Mouse (Mus musculus): ENCODE results near the gene Prss16.

Gene Prss16

DNA sequence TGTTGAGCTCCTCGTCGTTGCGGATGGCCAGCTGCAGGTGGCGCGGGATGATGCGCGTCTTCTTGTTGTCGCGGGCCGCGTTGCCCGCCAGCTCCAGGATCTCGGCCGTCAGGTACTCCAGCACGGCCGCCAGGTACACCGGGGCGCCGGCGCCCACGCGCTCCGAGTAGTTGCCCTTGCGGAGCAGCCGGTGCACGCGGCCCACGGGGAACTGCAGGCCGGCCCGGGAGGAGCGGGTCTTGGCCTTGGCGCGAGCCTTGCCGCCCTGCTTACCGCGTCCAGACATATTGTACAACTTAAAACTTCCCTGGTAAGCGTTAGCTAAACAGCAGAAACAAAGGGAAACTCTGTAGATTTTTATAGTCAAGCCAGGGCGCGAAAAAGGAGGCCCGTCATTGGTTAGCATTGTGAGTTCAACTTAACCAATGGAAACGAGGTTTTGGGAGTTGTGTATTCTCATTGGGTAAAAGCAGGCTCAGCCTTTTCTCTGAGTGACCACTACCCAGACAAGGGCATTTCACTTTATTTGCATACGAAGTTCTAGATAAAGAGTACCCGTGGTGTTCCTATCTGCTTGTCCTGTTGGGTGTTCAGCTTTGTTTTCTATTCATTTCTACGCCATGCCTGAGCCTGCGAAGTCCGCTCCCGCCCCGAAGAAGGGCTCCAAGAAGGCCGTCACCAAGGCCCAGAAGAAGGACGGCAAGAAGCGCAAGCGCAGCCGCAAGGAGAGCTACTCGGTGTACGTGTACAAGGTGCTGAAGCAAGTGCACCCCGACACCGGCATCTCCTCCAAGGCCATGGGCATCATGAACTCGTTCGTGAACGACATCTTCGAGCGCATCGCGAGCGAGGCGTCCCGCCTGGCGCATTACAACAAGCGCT is 26.0 kb upstream of the Prss16 start, which contains the start of the genes Hist1h2ah and Hist1h2bk:
Gene Hist1h2ah (minus strand): TSS at position 302 of the 882 bp plus-strand sequence.
Gene Hist1h2bk (plus strand): TSS at position 604 of the 882 bp plus-strand sequence.
- peak; percentile 84 for DNase-seq

DNA sequence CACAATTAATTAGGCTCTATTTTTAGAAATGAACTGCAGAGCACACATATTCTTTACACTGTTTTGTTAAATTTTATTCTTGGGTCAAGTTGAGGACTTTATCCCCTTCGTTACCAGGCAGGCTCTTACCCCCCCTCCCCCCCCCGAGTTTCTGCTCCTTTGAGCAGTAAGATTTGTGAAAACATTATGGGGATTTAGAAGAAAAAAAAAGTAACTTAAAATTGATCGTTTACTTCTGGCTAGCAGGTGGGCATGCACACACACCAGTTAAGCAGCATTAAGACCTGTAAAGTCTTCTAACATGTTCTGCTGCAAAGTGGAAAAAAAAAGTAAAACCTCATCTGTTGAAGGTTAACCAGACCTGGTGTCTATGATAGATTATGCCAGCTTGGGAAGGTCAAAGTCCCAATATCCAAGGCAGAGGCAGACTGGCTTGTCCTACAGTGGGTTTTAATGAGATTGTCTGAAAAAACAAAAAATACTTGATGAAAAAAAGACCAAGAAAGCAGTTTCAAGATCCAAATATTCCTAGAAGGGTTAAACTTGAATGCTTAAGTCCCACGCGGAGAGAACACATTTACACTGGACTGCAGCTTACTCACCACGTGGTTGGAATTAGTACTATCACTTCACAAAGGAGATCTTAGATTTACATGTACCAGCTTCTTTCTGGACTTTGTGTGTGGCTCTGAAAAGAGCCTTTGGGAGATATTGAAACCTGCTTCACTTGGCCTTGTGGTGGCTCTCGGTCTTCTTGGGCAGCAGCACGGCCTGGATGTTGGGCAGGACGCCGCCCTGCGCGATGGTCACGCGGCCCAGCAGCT is 25.1 kb upstream of the Prss16 start:
- DNase-seq, result no peak

DNA sequence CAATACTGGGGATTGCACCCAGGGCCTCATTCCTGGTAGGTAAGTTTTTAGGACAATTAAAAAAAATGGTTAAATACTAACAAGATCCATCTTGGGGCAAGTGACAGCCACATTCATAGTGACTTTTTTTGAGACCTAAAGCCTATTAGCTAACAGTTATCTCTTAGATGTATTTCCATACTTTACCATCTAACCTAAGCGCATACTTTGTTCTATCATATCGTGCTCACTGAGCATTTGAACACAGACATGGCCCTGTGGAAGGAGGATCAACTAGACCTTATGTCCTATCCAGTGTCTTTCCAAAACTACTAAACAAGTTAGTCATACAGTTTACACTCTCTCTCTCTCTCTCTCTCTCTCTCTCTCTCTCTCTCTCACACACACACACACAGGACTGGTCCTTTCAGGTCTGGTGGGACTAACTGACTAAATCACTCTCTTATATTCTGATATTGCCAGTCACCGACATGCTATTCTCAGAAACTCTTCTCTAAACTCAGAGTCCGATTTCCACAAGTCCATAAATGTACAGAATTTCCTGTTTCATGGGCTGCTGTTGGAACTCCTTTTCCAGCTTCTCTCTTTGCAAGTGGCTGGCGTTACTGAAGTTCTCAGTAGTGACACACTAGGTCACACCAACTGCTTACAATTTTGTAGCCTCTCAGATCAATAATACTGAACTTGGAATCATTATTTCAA is 24.4 kb upstream of the Prss16 start:
- DNase-seq, result no peak

DNA sequence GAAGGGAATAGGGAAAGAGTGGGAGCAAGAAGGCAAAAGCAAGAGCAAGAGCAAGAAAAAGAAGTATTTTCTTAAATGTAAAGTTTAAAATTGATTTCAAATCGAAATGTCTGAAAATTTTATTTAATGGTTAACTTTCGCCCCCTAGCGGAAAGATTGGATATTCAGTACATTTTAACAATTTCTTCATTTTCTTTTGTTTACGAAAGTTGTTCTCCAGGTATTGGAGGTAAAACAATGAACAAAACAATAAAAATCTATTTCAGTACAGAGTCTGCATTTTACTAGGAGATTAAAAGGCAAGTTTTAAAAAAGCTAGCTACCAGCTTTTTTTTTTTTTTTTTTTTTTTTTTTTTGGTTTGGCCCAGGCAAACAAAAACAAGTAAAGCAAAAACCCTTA is 21.0 kb upstream of the Prss16 start:
- no peak for DNase-seq

DNA sequence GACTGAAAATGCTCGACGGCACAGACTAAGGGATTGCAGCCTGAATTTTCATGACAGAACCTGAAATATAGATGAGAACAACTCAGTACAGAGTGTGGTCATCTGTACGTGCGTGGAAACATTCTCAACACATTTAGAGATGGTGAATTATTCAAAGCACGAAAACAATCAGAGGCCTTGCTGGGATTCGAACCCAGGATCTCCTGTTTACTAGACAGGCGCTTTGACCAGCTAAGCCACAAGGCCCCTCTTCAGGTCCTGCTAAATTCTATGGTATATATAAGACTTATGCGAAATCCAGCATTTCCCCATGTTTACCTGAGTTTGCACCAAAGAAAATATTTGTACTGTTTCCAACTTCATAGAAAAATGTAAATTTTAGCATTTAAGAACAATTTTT is 20.4 kb upstream of the Prss16 start:
- DNase-seq, result no peak

DNA sequence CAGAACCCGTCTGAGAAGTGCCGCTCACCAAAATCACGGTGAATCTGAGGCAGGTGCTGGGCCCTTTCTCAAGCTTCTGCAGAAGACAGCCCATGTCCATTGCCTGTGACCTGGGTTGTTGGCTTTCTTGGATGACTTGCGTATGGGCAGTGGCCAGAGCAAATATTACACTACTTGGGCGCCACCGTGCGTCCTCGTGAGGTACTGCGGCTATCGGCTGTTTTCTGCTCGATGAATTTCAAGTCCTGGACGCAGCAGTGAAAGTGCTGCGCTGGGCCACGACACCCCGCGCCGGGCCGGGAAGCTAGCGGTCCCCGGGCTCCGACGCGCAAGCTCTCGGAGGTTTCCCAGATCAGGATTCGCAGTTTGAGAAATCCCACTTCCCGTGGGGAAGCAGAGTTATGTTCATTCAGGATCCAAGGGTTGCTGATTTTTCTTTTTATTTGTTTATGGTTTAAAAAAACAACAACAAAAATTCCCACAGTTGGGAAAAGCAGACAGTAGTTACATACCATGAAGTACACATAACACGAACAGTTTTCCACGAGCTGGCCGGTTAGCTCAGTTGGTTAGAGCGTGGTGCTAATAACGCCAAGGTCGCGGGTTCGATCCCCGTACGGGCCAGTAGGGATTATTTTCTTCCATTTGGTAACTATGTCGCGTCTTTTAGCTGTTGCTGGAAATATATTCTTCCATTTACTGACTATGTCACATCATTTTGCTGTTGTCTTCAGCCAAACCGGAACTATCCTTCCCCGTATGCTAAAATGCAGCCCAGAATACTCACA is 19.3 kb upstream of the Prss16 start:
- DNase-seq, result peak; percentile 97

DNA sequence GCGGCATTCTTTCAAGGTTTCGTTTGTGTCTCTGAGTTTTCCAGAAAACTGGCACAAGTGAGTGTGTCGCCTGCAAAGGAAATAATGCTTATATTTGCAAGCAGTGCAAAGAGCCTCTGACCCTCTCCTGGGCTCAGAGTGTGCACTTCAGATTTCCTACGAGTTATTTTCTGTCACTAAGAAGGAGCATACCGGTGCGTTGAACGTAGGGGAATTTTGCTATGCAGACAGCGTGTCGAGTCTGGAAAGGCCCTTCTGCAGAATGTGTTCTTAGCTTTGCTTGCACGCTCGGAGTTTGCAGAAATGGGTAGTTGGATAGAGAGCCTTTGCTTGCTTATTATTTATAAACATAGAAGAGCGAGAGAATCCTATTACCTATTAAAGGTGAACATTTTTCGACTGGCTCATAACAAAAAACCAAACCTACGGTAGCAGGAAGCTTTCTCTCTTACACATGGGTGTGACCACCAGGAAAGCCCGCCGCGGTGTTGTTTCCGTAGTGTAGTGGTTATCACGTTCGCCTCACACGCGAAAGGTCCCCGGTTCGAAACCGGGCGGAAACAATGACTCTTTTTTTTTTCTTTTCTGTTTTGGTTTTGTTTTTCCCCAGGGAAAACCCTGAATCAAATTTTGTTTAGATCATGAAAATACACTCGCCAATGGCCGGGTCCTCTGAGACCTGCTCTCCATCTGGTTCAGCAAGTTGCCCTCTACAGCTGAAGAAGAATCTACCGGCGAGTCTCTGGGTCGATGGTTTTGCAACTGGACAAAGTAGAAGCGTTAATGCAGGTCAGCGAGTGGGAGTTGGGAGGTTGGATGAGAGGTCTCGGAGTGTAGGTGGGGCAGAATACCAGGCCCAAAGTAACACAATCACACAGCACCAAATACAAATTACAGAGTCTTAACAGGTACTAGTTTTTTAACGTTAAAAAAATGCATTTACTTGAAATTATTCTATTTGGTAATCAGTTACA is 16.8 kb upstream of the Prss16 start:
- peak; percentile 89 for DNase-seq

DNA sequence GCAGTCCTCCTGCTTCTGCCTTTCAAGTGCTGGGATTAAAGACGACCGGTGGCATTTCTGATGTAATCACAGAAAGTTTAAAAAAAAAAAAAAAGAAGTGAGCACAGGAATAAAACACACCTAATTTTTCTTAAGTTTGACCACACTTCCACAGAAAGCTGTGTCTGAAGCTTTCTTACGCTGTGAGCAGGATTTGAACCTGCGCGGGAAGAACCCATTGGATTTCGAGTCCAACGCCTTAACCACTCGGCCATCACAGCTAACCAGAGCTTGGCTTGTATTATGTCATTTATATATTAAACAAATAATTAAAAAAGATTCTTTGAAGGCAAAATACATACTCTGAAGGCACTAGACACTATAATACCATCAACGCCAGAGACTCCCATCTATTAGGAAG is 12.7 kb upstream of the Prss16 start:
- peak; percentile 85 for DNase-seq

DNA sequence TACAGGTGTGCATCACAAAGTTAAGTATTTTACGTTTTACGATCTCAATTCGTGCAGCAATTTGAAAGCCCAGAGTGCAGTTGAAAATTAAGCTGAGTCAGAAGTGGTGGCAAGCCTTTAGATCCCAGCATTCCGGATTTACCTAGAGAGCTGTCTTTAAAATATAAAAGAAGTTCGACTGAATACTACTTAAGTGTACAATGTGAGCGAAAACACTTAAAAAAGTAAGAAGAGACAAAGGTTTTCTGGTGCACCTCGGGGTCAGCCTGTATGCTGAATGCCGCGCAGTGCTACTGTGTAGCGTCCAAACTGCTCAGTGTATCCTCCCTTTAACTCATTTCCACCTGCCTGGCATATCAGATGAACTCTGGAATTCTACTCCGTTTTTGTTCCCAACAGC is 12.0 kb upstream of the Prss16 start:
- DNase-seq, result no peak

DNA sequence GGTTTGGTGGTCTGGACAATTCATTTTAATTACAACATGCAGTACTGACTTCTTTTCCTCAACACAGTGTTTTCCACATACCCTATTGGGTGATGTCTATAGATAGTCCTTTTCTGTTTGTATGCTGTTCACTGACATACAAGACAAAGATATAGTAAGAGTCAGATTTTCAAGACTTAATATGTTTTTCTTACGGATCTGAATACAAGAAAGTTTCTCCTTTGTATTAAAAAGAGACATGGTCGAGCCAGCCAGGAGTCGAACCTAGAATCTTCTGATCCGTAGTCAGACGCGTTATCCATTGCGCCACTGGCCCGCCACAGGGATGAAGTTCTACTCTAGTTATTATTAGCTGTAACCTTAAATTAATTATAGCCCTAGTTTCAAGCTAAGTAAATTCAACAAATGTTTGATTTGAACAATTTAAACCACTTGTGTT is 11.4 kb upstream of the Prss16 start:
- DNase-seq, result peak; percentile 75

DNA sequence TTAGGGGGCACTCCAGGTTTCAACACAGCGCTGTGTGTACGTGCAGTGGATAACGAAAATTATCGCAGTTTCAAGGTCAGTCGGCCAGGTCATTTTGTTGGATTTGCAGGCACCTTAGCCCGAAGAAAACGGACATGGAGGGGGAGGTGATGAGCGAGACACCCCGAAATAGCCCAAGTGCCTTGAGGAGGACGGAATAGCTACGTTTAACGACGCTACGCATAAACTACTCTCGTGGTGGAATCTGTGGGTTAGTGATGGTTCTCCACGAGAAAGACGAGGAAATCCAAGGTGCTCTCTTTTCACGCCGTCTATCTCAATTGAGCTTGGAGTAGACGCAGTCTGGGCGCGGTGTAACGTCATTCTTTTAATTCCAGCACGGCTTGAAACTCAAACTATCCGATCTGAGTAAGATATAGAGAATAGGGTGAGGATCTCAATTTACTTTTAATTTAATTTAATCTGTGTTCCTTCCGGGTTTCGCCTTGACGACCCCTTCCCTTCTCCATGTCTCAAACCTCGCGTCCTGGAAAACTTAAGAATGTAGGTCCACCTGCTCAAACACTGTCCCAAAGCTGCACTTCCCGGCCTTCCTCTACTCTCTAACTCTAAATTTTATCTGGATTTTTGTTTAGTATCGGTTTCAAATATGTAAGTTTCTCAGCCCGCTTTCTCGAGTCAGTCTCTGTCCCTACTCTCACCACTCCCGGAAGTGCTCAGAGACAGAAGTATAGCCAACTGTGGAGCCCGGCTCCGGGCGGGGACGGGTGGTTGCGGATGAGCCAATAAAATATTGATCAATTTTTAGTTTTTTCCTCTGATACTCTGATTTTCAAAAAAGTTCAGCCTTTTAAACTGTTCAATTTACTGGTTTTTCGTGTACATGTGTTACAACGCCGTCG is 10.6 kb upstream of the Prss16 start:
- DNase-seq, result peak; percentile 41

DNA sequence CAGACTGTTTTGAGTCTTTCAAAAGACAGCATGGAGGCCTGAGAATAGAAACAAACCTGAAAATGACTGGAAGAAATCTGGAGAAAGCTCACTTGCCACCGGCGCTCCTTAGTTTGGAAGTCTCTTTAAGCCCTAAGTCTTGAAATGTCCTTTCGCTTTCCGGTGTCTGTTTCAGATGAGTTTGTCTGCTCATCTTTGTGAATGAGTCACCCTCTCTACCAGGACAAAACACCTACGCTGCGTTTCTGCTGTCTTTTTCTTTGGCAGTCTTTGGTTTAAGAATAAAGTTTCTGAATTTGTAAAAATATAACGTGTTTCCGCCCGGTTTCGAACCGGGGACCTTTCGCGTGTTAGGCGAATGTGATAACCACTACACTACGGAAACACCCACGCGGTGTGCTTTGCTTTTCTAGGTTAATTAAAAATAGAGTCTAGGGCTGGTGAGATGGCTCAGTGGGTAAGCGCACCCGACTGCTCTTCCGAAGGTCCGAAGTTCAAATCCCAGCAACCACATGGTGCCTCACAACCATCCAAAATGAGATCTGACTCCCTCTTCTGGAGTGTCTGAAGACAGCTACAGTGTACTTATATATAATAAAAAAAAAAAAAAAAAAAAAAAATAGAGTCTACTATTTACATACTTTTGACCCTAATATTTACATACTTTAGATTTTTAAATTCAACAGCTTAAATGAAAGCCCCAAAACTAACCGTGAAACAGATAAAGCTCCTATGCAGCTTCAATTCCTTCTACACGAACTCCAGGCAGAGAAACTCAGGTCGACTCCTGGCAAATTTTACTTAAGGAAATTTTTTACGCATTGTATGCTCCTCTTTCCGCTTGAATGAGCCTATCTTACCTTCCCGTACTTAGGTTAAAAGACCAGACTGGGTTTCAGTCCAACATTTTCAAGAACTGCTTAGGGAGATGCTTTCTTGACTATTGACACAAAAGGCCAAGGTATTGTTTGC is 6.2 kb upstream of the Prss16 start:
- peak; percentile 75 for DNase-seq

DNA sequence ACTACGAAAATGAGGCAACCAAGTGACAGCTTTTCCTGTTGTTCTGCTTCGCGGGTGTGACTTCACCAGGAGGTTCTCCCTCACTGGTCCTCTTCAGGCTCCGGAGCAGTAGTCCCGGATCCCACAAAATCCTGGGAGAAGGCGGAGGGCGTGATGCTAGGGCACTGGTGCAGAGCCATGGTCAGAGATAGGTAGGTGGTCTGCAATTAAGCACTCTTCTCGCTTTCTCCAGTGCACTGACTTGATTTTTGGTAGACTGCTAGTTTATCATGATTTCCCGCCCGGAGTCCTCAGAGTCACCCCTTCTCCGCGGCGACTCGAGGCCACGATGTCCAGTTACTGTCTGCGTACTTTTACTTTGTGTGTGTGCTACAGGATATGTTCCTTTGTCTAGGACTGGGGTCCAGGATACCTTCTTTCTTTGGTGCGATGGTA is 4.9 kb upstream of the Prss16 start:
- DNase-seq, result peak; percentile 28

DNA sequence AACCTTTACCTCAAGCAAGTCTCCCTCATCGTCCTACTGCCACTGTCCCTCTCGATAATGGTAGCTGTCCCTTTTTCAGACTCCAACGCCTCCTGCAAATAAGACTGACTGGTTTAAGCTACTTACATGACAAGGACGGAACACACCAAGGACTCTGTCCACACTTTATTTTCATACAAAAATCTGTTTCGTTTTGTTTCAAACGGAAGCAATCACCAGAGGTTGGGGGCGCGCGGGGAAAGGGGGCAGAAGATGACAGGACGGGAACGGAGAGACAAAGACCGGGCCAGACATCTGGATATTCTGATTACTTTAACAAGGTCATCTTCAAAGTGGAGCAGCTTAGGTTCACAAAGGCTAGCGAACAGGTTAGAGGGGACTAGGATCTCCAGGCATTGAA is 4.2 kb upstream of the Prss16 start:
- DNase-seq, result no peak

DNA sequence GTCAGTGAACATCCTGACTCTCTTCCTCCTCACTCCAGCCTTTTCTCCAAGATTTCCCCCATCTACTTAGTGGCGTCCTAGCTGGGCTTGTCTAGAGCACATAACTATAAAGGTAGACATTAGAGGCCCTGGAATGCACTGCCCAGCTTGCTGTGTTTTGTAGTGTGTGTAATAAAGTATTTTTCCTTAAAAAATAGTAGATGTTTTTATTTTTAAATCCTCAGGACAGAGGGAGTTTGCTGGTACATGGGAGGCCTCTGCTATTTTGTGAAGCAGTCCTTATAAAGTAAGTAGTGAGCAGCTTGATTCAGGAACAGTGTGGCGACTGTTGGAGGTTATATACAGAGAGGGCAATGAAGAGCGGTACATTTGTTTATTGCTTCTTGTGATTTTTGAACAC is 835 bp downstream of the Prss16 start:
- no peak for DNase-seq

DNA sequence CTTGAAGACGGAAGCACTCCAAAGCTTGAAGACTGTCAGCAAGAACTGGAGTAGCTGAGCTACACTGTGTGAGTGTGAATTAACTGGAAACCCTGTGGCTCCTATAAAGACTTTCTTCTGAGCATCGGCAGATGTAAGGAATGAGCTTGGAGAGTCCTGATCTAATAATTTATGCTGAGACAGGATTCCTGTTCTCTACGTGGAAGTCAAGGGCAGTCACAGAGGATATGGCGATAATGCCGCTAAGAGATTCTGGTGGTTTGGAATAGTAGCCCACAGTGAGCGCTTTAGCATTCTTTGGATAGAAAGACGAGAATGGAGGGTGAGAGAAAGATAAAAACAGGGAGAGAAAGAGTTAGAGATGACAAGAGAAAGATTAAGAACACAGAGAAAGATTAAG is 1.7 kb downstream of the Prss16 start:
- DNase-seq, result no peak

DNA sequence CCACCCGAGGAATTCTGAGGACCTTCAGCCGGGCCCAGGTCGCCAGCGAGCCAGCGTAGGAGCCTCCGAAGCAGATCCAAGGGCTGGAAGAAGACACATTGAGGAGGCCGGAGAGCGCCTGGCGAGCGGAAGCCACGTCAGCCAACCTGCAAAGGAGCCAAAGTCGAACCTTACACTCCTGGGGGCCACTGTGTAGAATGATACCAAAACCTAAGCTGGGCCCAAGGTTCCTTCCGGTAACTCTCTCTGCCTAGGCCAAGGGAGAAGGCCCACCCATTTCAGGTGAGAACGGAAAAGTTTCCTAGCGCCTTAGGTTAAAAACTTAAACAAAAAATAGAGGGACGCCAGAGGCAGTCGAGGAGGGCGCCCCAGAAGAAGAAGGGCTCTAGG is 2.4 kb downstream of the Prss16 start:
- DNase-seq, result no peak

DNA sequence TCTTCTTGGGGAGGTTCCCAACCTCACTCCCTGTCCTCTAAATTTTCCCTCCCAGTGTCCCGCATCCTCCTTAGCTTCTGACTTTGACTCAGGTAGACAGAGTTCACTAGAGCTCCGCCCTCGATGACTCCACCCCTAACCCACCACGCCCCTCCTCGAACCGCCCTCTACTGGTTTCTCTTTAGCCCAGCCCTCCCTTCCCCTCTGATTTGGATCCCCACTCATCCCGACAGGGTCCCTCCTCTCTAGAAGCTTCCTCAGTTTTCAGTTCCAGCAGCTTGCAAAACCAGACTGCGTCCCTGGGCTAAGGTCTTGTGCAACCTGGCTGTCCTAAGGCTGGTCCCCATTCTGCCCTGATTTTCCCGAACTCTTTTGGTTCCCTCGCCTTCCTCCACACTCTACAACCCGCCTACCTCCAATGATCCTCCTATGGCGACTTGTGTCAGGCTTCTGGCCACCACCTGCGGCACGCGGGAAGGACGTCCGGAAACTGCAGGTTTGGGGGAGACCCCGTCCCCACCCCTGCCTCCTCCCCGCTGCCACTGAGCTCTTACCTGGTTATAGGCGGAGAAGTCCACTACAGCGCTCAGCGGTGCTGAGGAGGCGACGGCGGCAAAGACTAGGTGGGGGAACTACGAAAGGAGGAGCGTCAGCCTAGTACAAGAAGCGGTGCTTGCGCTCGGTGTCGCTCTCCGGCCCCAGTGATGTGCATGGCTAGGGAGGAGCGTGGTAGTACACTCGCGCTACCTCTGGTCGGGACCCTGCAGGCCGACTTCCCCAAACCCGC is 3.0 kb downstream of the Prss16 start:
- peak; percentile 64 for DNase-seq

Measured in kidney, postnatal 10 days (tissue).